Mouse (Mus musculus): Measurements from ENCODE around the gene Gm20532. TPM values are rescaled to one million over a fixed set of nuclear protein-coding genes. Genes with fewer than 3 reads are reported as not detected.
A peak's percentile ranks its signal among the peaks of the same experiment; 100 is the strongest.

Gm20532 gene
- polyA plus RNA-seq, 1 experiment = not detected

DNA sequence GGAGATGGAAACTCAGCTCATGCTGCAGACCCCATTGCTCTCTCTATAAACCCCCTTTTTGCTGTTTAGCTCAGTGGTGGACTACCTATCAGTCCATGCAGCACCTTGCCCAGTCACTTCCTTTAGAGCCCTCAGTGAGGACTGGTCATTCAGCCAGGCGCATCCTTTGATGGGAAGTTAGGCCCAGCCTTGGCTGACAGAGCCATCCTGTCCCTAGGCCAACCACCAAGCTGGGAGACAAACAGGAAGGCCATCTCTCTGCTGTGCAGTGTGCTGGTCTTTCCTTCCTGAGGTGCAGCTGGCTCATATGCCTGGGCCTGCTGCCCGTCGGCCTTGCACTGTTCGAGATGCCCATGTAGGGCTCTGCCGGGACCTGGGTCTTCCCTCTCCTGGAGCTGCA is 5.7 kb upstream of the Gm20532 start:
- H3K4me3 ChIP-seq (ENCODE audit: insufficient read depth, low read depth, low read length) = peak overlapping the region; percentile 45
- peak overlapping the region; percentile 99 for H3K27ac ChIP-seq (replicated peaks; ENCODE audit: low read depth, low read length)

GRCm38 (mm10) chr2:26582203-26582602 is 4.2 kb upstream of the Gm20532 start:
- Histone ChIP-seq H3K27ac (replicated peaks; ENCODE audit: low read depth, low read length) (peak overlapping the region; percentile 99), H3K4me1 (ENCODE audit: control insufficient read depth, insufficient read depth, insufficient read length, low read length) (peaks cover 17% of the 10 kb centered on the region), H3K4me3 (ENCODE audit: insufficient read depth, low read depth, low read length) (peak overlapping the region; percentile 56)

More for the DNA sequence above, 5.7 kb upstream of the Gm20532 start:
- H3K4me1 ChIP-seq (ENCODE audit: control insufficient read depth, insufficient read depth, insufficient read length, low read length) = peaks cover 26% of the 10 kb centered on the region

- H3K4me3 ChIP-seq (ENCODE audit: insufficient read depth, low read depth, low read length) = peak overlapping the region; percentile 56
- H3K27ac ChIP-seq (replicated peaks; ENCODE audit: low read depth, low read length) = peak overlapping the region; percentile 99
Observed at GRCm38 (mm10) chr2:26582741-26583140, 3.7 kb upstream of the Gm20532 start.

GRCm38 (mm10) chr2:26583640-26584039 is 2.8 kb upstream of the Gm20532 start:
- H3K27ac ChIP-seq (replicated peaks; ENCODE audit: low read depth, low read length) = peak overlapping the region; percentile 99

More at GRCm38 (mm10) chr2:26582741-26583140, 3.7 kb upstream of the Gm20532 start:
- peaks cover 14% of the 10 kb centered on the region for H3K4me1 ChIP-seq (ENCODE audit: control insufficient read depth, insufficient read depth, insufficient read length, low read length)

GRCm38 (mm10) chr2:26585713-26586112 is 726 bp upstream of the Gm20532 start:
- Histone ChIP-seq H3K27ac (replicated peaks; ENCODE audit: low read depth, low read length) (peak overlapping the region; percentile 92), H3K4me1 (ENCODE audit: control insufficient read depth, insufficient read depth, insufficient read length, low read length) (no peaks in the 10 kb centered on the region)

More at GRCm38 (mm10) chr2:26583640-26584039, 2.8 kb upstream of the Gm20532 start:
- H3K4me1 ChIP-seq (ENCODE audit: control insufficient read depth, insufficient read depth, insufficient read length, low read length) = peaks cover 14% of the 10 kb centered on the region
- H3K4me3 ChIP-seq (ENCODE audit: insufficient read depth, low read depth, low read length) = peak overlapping the region; percentile 70

DNA sequence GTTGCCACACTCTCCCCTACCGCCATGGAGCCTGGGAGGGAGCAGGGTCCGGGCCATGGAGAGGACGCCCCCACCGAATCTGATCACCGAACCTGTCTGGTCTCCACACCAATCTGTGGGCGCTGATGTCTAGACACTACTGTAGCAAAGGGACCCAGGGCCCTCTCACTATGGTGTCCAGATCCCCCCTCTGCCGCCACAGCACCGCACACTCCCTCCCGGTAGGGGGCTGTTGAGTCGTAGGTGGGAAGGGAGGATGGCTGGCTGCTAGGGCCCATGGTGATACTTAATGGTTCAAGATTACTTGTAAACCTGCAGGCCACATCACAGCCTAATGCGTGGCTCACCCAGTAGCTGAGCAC is 586 bp downstream of the Gm20532 start:
- Histone ChIP-seq H3K4me3 (ENCODE audit: insufficient read depth, low read depth, low read length) (peak overlapping the region; percentile 70), H3K4me1 (ENCODE audit: control insufficient read depth, insufficient read depth, insufficient read length, low read length) (no peaks in the 10 kb centered on the region), H3K27ac (replicated peaks; ENCODE audit: low read depth, low read length) (peak overlapping the region; percentile 42)

More at GRCm38 (mm10) chr2:26585713-26586112, 726 bp upstream of the Gm20532 start:
- H3K4me3 ChIP-seq (ENCODE audit: insufficient read depth, low read depth, low read length) = peak overlapping the region; percentile 70

GRCm38 (mm10) chr2:26588573-26588972 is 2.1 kb downstream of the Gm20532 start:
- H3K27ac ChIP-seq (replicated peaks; ENCODE audit: low read depth, low read length) = peak overlapping the region; percentile 42
- H3K4me3 ChIP-seq (ENCODE audit: insufficient read depth, low read depth, low read length) = peak overlapping the region; percentile 70
- H3K4me1 ChIP-seq (ENCODE audit: control insufficient read depth, insufficient read depth, insufficient read length, low read length) = no peaks in the 10 kb centered on the region

- peak overlapping the region; percentile 42 for H3K27ac ChIP-seq (replicated peaks; ENCODE audit: low read depth, low read length)
- H3K4me3 ChIP-seq (ENCODE audit: insufficient read depth, low read depth, low read length) = peak overlapping the region; percentile 70
Observed at GRCm38 (mm10) chr2:26589284-26589683, 2.8 kb downstream of the Gm20532 start.

DNA sequence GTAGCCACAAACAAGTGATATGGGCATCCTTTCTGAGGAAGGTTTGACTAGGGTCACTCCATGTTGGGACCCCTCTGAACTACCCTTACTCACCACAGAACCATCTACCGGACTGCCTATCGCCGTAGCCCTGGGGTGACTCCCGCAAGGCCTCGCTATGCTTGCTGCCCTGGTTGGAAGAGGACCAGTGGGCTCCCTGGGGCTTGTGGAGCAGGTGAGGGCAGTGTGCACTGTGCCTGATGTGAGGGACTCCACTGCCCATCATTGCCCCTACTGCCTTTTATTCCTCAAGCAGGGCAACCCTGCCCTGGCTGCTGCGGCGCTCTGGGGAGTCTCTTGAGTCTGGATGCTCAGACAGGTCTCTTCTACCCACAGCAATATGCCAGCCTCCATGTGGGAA is 3.8 kb downstream of the Gm20532 start:
- Histone ChIP-seq H3K27ac (replicated peaks; ENCODE audit: low read depth, low read length) (peak overlapping the region; percentile 42), H3K4me1 (ENCODE audit: control insufficient read depth, insufficient read depth, insufficient read length, low read length) (no peaks in the 10 kb centered on the region), H3K4me3 (ENCODE audit: insufficient read depth, low read depth, low read length) (peak overlapping the region; percentile 70)

More at GRCm38 (mm10) chr2:26589284-26589683, 2.8 kb downstream of the Gm20532 start:
- H3K4me1 ChIP-seq (ENCODE audit: control insufficient read depth, insufficient read depth, insufficient read length, low read length) = no peaks in the 10 kb centered on the region

DNA sequence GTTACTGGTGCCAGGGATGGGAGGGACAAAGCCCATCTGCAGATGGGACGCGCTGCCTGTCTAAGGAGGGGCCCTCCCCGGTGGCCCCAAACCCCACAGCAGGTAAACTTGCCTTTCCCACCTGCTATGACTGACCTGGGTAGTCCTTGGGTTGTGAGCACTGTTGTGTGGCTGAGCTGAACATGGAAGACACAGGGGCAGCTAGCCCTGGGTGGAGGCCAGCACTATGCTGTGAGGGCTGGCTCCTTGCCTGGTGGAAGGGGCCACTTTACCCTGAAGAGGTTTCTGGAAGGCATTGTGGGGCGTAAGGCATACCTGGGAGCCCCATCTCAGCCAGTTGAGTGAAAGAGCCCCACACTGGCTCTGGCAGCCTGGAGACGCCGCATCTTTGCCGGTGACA is 4.5 kb downstream of the Gm20532 start:
- Histone ChIP-seq H3K4me3 (ENCODE audit: insufficient read depth, low read depth, low read length) (peak overlapping the region; percentile 70), H3K4me1 (ENCODE audit: control insufficient read depth, insufficient read depth, insufficient read length, low read length) (no peaks in the 10 kb centered on the region), H3K27ac (replicated peaks; ENCODE audit: low read depth, low read length) (no peak overlapping the region)

- H3K4me3 ChIP-seq (ENCODE audit: insufficient read depth, low read depth, low read length) = peak overlapping the region; percentile 70
- H3K27ac ChIP-seq (replicated peaks; ENCODE audit: low read depth, low read length) = no peak overlapping the region
- H3K4me1 ChIP-seq (ENCODE audit: control insufficient read depth, insufficient read depth, insufficient read length, low read length) = no peaks in the 10 kb centered on the region
Observed at GRCm38 (mm10) chr2:26591416-26591815, 5.0 kb downstream of the Gm20532 start.

DNA sequence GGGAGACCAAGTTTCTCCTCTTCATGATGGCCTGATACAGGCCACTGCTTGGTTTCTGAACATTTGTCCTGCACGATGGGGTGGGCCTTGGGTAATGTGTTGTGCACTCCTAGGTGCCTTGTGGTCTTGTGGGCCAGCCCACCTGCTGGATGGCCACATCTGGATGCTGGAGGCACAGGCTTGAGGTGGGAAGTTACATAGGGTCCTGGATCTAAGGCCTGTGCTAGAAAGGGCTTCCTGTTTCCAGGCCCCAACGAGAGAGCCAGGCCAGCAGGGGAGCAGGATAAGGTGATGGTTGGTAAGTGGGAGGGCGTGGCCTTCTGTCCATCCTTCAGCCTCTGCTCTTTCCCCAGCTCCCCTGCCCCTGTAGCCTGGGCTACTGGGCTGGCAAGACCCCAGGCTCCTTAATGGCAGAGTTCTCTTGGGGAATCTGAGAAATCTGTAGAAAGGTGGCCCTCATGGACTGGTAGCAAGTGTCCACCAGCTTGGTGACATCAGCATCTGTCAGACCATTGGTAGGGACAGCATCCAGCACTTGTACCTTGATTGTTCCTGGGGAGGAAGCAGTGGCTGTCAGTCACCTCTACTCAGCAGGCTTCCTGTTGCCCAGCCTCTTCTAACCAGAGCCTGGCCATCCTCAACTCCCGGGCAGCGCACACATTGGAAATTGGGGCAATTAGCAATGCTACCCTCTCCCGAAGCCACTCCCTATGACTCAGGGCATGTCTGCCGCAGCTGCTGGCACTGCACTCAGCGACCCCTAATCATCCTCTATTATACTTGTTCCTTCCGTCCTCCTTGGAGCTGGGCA is 7.0 kb downstream of the Gm20532 start:
- Histone ChIP-seq H3K4me3 (ENCODE audit: insufficient read depth, low read depth, low read length) (0 out of 2 replicates have a peak overlapping the region, but pooled peaks have one; percentile 0), H3K4me1 (ENCODE audit: control insufficient read depth, insufficient read depth, insufficient read length, low read length) (no peaks in the 10 kb centered on the region), H3K27ac (replicated peaks; ENCODE audit: low read depth, low read length) (no peak overlapping the region; the same call in 1 of the 2 replicates)

- H3K27ac ChIP-seq (replicated peaks; ENCODE audit: low read depth, low read length) = no peak overlapping the region; the same call in 1 of the 2 replicates
- H3K4me3 ChIP-seq (ENCODE audit: insufficient read depth, low read depth, low read length) = no peak overlapping the region
Observed at GRCm38 (mm10) chr2:26594022-26594346, 7.5 kb downstream of the Gm20532 start.

GRCm38 (mm10) chr2:26594461-26594933 is 8.1 kb downstream of the Gm20532 start:
- Histone ChIP-seq H3K27ac (replicated peaks; ENCODE audit: low read depth, low read length) (no peak overlapping the region), H3K4me3 (ENCODE audit: insufficient read depth, low read depth, low read length) (no peak overlapping the region), H3K4me1 (ENCODE audit: control insufficient read depth, insufficient read depth, insufficient read length, low read length) (no peaks in the 10 kb centered on the region)

More at GRCm38 (mm10) chr2:26594022-26594346, 7.5 kb downstream of the Gm20532 start:
- H3K4me1 ChIP-seq (ENCODE audit: control insufficient read depth, insufficient read depth, insufficient read length, low read length) = no peaks in the 10 kb centered on the region

GRCm38 (mm10) chr2:26594934-26595724 is 8.7 kb downstream of the Gm20532 start:
- Histone ChIP-seq H3K4me3 (ENCODE audit: insufficient read depth, low read depth, low read length) (no peak overlapping the region), H3K27ac (replicated peaks; ENCODE audit: low read depth, low read length) (0 out of 2 replicates have a peak overlapping the region, but pooled peaks have one; percentile 4), H3K4me1 (ENCODE audit: control insufficient read depth, insufficient read depth, insufficient read length, low read length) (no peaks in the 10 kb centered on the region)

Measured in brown adipose tissue, adult 24 weeks (tissue).